7 mouse cellular contexts compared by ENCODE assay signal in genomic region chr16:13672386-13672898, GRCm38 (mm10). TPM values are rescaled to one million over a fixed set of nuclear protein-coding genes. Genes with fewer than 3 reads are reported as not detected.
DNase-seq lines count a peak whose midpoint lies in the region; ATAC-seq lines count a peak whose summit lies in the region.

No protein-coding gene starts in this region.

- peak overlapping the region; percentile 76 for H3K4me2 ChIP-seq in hindbrain, embryonic 15.5 days

- peak; percentile 81 for DNase-seq in R1 (ENCODE audit: low read depth, low spot score)
- DNase-seq in cerebellum, adult 8-10 months: peak; percentile 38
- peak; percentile 10 to 23 for DNase-seq in frontal cortex, postnatal 36 days (ENCODE audit: low spot score in 2 of 2)
- DNase-seq in left cerebral cortex, postnatal 25 days (ENCODE audit: low spot score in 2 of 2): peak; percentile 24 to 33
- peak; percentile 43 for DNase-seq in right cerebral cortex, postnatal 4 days

- H3K27me3 ChIP-seq in hindbrain, embryonic 15.5 days: no peaks in the 10 kb centered on the region

- intact Hi-C loops in left cerebral cortex, postnatal 25 days (cut with DNase I): no loop called here

- ATAC-seq in hindbrain, embryonic 15.5 days (ENCODE audit: low FRiP score, low read depth): peak; percentile 0; the same call in 1 of the 2 replicates
- peak; percentile 73 for ATAC-seq in megakaryocyte-erythroid progenitor cell, adult 5-6 weeks (replicated peaks; ENCODE audit: low FRiP score, low TSS enrichment, poor library complexity, severe bottlenecking)

- H3K4me1 ChIP-seq in hindbrain, embryonic 15.5 days (replicated peaks): peaks cover 21% of the 10 kb centered on the region

- WGBS in hindbrain, embryonic 15.5 days: 2% methylated on average over 20 of the region's 20 CpGs

- no peaks in the 10 kb centered on the region for H3K9me3 ChIP-seq in hindbrain, embryonic 15.5 days

- peak overlapping the region; percentile 84 for H3K27ac ChIP-seq in hindbrain, embryonic 15.5 days (replicated peaks)

- peak overlapping the region; percentile 91 for H3K9ac ChIP-seq in hindbrain, embryonic 15.5 days

- H3K4me3 ChIP-seq in hindbrain, embryonic 15.5 days: peak overlapping the region; percentile 98

- peaks cover 12% of the 10 kb centered on the region for H3K36me3 ChIP-seq in hindbrain, embryonic 15.5 days

RNA-seq across cellular contexts. Expression of gene 3110001I22Rik, which starts 0.7 kb away (rescaled TPM):
- 6.7 and 7.0 TPM in 2 replicates for polyA plus RNA-seq in hindbrain, embryonic 15.5 days (2015; fragmentation: Nextera tagmentation; extraction: Ambion mirVana)
- total RNA-seq in left cerebral cortex, postnatal 25 days (2021): 1 to 10 TPM; 3.4 to 4.4 TPM
- 4.7 and 5.1 TPM in 2 replicates for total RNA-seq in megakaryocyte-erythroid progenitor cell, adult 5-6 weeks (2014; fragmentation: Nextera tagmentation)
- total RNA-seq in megakaryocyte-erythroid progenitor cell, adult 5-6 weeks (2017): 10.7 and 19.8 TPM in 2 replicates

RNA-seq across cellular contexts. Expression of gene Bfar, which starts 0.8 kb away (rescaled TPM):
- 49.4 and 52.5 TPM in 2 replicates for polyA plus RNA-seq in hindbrain, embryonic 15.5 days (2015; fragmentation: Nextera tagmentation; extraction: Ambion mirVana)
- 10 to 100 TPM; 38.0 to 38.9 TPM for total RNA-seq in left cerebral cortex, postnatal 25 days (2021)
- total RNA-seq in megakaryocyte-erythroid progenitor cell, adult 5-6 weeks (2014; fragmentation: Nextera tagmentation): 22.2 and 26.0 TPM in 2 replicates
- total RNA-seq in megakaryocyte-erythroid progenitor cell, adult 5-6 weeks (2017): 29.5 and 35.2 TPM in 2 replicates

RNA-seq across cellular contexts. Expression of gene Parn, which starts 4.5 kb away (rescaled TPM):
- polyA plus RNA-seq in hindbrain, embryonic 15.5 days (2015; fragmentation: Nextera tagmentation; extraction: Ambion mirVana): 31.2 and 31.4 TPM in 2 replicates
- total RNA-seq in left cerebral cortex, postnatal 25 days (2021): 10 to 100 TPM; 22.9 to 23.8 TPM
- total RNA-seq in megakaryocyte-erythroid progenitor cell, adult 5-6 weeks (2014; fragmentation: Nextera tagmentation): 29.3 and 35.9 TPM in 2 replicates
- total RNA-seq in megakaryocyte-erythroid progenitor cell, adult 5-6 weeks (2017): 67.0 and 83.2 TPM in 2 replicates

RNA-seq across cellular contexts. Expression of gene Pla2g10, which starts 58.3 kb away (rescaled TPM):
- polyA plus RNA-seq in hindbrain, embryonic 15.5 days (2015; fragmentation: Nextera tagmentation; extraction: Ambion mirVana): 0.43 and 0.47 TPM in 2 replicates
- total RNA-seq in left cerebral cortex, postnatal 25 days (2021): not detected
- not detected in 2 replicates for total RNA-seq in megakaryocyte-erythroid progenitor cell, adult 5-6 weeks (2014; fragmentation: Nextera tagmentation)
- not detected in 2 replicates for total RNA-seq in megakaryocyte-erythroid progenitor cell, adult 5-6 weeks (2017)

Comparison
In these comparisons a context has a peak if more than half of its experiments do, and no peak if none do; other contexts are left out.
1. Peak in every context shown above with its lines: DNase-seq, ATAC-seq, H3K4me3 ChIP-seq and H3K27ac ChIP-seq.
2. DNase-seq: peak in every context shown above with its lines; median percentile 81 in R1; 43 in right cerebral cortex, postnatal 4 days; 38 in cerebellum, adult 8-10 months; 28 in left cerebral cortex, postnatal 25 days; 16 in frontal cortex, postnatal 36 days.